Mouse (Mus musculus): ENCODE measurements around the gene Hnrnpd. TPM values are rescaled to one million over a fixed set of nuclear protein-coding genes. Genes with fewer than 3 reads are reported as not detected.

Gene Hnrnpd
- polyA plus RNA-seq, 1 experiment from 2014 or later, result 315 TPM

DNA sequence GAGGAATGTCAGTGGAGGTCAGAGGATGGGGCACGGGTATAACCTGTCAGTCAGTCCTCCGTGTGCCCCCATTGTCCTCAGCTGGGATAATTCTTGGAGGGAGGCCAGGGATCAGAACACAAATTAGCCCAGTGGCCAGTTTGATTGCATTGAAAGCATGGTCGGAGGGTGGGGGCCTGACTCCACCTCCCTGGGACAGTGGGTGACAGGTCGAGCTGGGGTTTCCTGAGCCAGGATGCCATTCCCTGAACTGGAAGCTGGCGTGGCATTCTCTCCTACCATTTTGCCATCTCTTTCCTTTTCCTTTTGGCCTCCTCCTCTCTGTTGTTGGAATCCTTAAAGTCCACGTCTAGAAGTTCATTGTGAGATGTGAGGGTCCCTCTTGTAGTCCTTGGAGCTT lies 27.2 kb upstream of the Hnrnpd start:
- no peak for ATAC-seq (replicated peaks; ENCODE audit: insufficient number of reproducible peaks, low FRiP score, low TSS enrichment, low read depth)
- Histone ChIP-seq H3K4me1 (ENCODE audit: control insufficient read depth, insufficient read depth, low read length) (no peaks in the 10 kb centered on the region), H3K36me3 (replicated peaks; ENCODE audit: control insufficient read depth, insufficient read depth, low read depth, low read length) (no peaks in the 10 kb centered on the region), H3K4me3 (ENCODE audit: low read depth, low read length) (no peak overlapping the region), H3K4me2 (ENCODE audit: low read depth, low read length) (no peak overlapping the region), H3K27me3 (ENCODE audit: control insufficient read depth, insufficient read depth, low read length) (no peaks in the 10 kb centered on the region), H3K9me3 (replicated peaks; ENCODE audit: control insufficient read depth, low read length) (no peaks in the 10 kb centered on the region), H3K9ac (replicated peaks; ENCODE audit: low read length) (no peak overlapping the region), H3K27ac (replicated peaks; ENCODE audit: low read depth, low read length) (no peak overlapping the region)
- DNase-seq (ENCODE audit: low spot score), result no peak
- WGBS, result 73% methylated on average over 6 of the region's 6 CpGs

- Histone ChIP-seq H3K9ac (replicated peaks; ENCODE audit: low read length) (no peak overlapping the region), H3K27ac (replicated peaks; ENCODE audit: low read depth, low read length) (no peak overlapping the region), H3K9me3 (replicated peaks; ENCODE audit: control insufficient read depth, low read length) (no peaks in the 10 kb centered on the region), H3K4me1 (ENCODE audit: control insufficient read depth, insufficient read depth, low read length) (no peaks in the 10 kb centered on the region), H3K36me3 (replicated peaks; ENCODE audit: control insufficient read depth, insufficient read depth, low read depth, low read length) (no peaks in the 10 kb centered on the region), H3K4me2 (ENCODE audit: low read depth, low read length) (no peak overlapping the region), H3K27me3 (ENCODE audit: control insufficient read depth, insufficient read depth, low read length) (no peaks in the 10 kb centered on the region), H3K4me3 (ENCODE audit: low read depth, low read length) (no peak overlapping the region)
- DNase-seq (ENCODE audit: low spot score) (no peak), ATAC-seq (replicated peaks; ENCODE audit: insufficient number of reproducible peaks, low FRiP score, low TSS enrichment, low read depth) (no peak)
- 69% methylated on average over 3 of the region's 3 CpGs for WGBS
Observed at GRCm38 (mm10) chr5:100005431-100005830, 26.7 kb upstream of the Hnrnpd start.

DNA sequence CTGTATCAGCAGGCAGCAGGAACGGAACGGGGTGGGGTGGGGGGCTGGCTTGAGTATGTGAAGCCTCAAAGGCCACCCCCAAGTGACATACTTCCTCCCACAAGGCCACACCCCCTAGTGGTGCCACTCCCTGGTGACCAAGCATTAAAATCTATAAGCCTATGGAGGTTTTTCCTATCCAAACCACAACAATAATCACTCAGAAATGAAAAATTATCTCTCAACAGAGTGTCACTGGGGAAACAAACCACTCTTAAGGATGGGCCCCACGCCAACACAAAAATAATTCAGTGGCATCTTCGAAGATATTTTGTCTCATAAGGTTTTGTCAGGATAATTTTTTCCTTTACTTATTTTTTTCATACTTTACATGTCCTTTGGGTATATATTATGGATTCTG lies 25.2 kb upstream of the Hnrnpd start:
- H3K27ac ChIP-seq (replicated peaks; ENCODE audit: low read depth, low read length), result no peak overlapping the region
- ATAC-seq (replicated peaks; ENCODE audit: insufficient number of reproducible peaks, low FRiP score, low TSS enrichment, low read depth), result no peak
- H3K4me3 ChIP-seq (ENCODE audit: low read depth, low read length), result no peak overlapping the region
- no peaks in the 10 kb centered on the region for H3K27me3 ChIP-seq (ENCODE audit: control insufficient read depth, insufficient read depth, low read length)
- no peaks in the 10 kb centered on the region for H3K9me3 ChIP-seq (replicated peaks; ENCODE audit: control insufficient read depth, low read length)
- no peaks in the 10 kb centered on the region for H3K4me1 ChIP-seq (ENCODE audit: control insufficient read depth, insufficient read depth, low read length)
- no peaks in the 10 kb centered on the region for H3K36me3 ChIP-seq (replicated peaks; ENCODE audit: control insufficient read depth, insufficient read depth, low read depth, low read length)
- no peak overlapping the region for H3K9ac ChIP-seq (replicated peaks; ENCODE audit: low read length)
- no peak overlapping the region for H3K4me2 ChIP-seq (ENCODE audit: low read depth, low read length)
- 88% methylated on average over 4 of the region's 4 CpGs for WGBS
- no peak for DNase-seq (ENCODE audit: low spot score)

DNA sequence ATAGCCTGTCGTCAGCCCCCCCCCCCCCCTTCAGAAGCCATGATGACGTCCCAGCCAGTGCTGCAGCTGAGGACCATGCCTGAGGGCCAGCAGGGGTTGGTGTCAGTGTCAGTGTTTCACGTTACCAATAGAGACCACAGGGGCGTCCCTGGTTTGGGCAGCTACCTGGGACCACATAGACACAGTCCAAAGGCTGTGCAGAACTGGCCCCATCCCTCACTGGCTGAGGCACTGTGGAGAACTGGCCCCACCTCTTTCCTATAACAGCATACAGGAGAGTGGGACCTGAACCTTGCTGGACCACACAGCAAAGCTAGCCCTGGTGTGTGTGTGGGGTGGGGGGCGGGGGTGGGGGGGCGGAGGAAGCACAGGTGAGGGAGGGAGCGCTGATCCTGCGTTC lies 21.8 kb upstream of the Hnrnpd start:
- ATAC-seq (replicated peaks; ENCODE audit: insufficient number of reproducible peaks, low FRiP score, low TSS enrichment, low read depth), result no peak
- WGBS, result 32% methylated on average over 8 of the region's 8 CpGs
- Histone ChIP-seq H3K4me3 (ENCODE audit: low read depth, low read length) (no peak overlapping the region), H3K36me3 (replicated peaks; ENCODE audit: control insufficient read depth, insufficient read depth, low read depth, low read length) (no peaks in the 10 kb centered on the region), H3K27ac (replicated peaks; ENCODE audit: low read depth, low read length) (no peak overlapping the region), H3K4me1 (ENCODE audit: control insufficient read depth, insufficient read depth, low read length) (no peaks in the 10 kb centered on the region), H3K4me2 (ENCODE audit: low read depth, low read length) (no peak overlapping the region), H3K9ac (replicated peaks; ENCODE audit: low read length) (no peak overlapping the region), H3K27me3 (ENCODE audit: control insufficient read depth, insufficient read depth, low read length) (no peaks in the 10 kb centered on the region), H3K9me3 (replicated peaks; ENCODE audit: control insufficient read depth, low read length) (no peaks in the 10 kb centered on the region)
- DNase-seq (ENCODE audit: low spot score), result no peak

DNA sequence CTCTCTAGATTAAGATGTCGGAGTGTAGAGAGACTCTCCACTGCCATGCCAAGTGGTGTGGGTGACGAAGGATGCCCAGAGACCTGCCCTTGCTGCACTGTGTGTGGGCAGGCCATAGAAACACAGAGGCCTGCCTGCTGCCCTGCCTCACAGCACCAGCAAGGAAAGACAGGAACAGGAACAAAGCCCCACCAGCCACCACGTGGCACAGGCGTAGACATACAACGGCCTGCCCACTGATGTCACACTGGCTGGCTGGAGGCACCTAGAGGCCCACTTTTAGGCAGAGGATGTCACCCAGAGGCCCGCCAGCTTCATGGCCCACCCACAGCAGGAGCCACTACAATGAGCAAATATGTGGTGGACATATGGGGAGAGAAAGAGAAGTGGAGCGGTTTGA lies 21.3 kb upstream of the Hnrnpd start:
- no peak for DNase-seq (ENCODE audit: low spot score)
- Histone ChIP-seq H3K36me3 (replicated peaks; ENCODE audit: control insufficient read depth, insufficient read depth, low read depth, low read length) (no peaks in the 10 kb centered on the region), H3K27ac (replicated peaks; ENCODE audit: low read depth, low read length) (no peak overlapping the region), H3K4me1 (ENCODE audit: control insufficient read depth, insufficient read depth, low read length) (no peaks in the 10 kb centered on the region), H3K9ac (replicated peaks; ENCODE audit: low read length) (no peak overlapping the region), H3K9me3 (replicated peaks; ENCODE audit: control insufficient read depth, low read length) (no peaks in the 10 kb centered on the region), H3K4me3 (ENCODE audit: low read depth, low read length) (no peak overlapping the region), H3K27me3 (ENCODE audit: control insufficient read depth, insufficient read depth, low read length) (no peaks in the 10 kb centered on the region), H3K4me2 (ENCODE audit: low read depth, low read length) (no peak overlapping the region)
- 79% methylated on average over 7 of the region's 7 CpGs for WGBS
- ATAC-seq (replicated peaks; ENCODE audit: insufficient number of reproducible peaks, low FRiP score, low TSS enrichment, low read depth), result no peak

DNA sequence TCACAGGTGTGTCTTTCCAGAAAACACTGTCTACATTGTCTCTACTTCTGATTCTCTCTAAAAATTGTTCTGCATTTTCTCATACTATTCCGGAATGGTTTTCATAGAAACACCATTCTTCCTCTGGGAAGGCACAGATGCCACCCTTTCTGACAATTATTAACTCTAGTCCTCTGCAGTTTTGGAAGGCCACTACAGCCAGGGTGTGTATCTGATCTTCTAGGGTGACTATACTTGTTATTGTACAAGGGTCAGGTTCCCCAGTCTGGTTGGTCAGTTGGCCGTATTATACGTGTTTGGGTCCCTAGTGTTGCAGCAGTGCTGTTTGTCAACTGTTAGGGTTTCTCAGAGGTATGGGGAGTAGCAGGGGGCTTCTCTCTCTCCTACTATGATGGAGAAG lies 15.9 kb upstream of the Hnrnpd start:
- Histone ChIP-seq H3K4me2 (ENCODE audit: low read depth, low read length) (no peak overlapping the region), H3K27me3 (ENCODE audit: control insufficient read depth, insufficient read depth, low read length) (no peaks in the 10 kb centered on the region), H3K4me3 (ENCODE audit: low read depth, low read length) (no peak overlapping the region), H3K9me3 (replicated peaks; ENCODE audit: control insufficient read depth, low read length) (no peaks in the 10 kb centered on the region), H3K4me1 (ENCODE audit: control insufficient read depth, insufficient read depth, low read length) (no peaks in the 10 kb centered on the region), H3K36me3 (replicated peaks; ENCODE audit: control insufficient read depth, insufficient read depth, low read depth, low read length) (no peaks in the 10 kb centered on the region), H3K27ac (replicated peaks; ENCODE audit: low read depth, low read length) (no peak overlapping the region), H3K9ac (replicated peaks; ENCODE audit: low read length) (no peak overlapping the region)
- ATAC-seq (replicated peaks; ENCODE audit: insufficient number of reproducible peaks, low FRiP score, low TSS enrichment, low read depth) (no peak), DNase-seq (ENCODE audit: low spot score) (no peak)
- WGBS, result 90% methylated on average over 3 of the region's 3 CpGs

DNA sequence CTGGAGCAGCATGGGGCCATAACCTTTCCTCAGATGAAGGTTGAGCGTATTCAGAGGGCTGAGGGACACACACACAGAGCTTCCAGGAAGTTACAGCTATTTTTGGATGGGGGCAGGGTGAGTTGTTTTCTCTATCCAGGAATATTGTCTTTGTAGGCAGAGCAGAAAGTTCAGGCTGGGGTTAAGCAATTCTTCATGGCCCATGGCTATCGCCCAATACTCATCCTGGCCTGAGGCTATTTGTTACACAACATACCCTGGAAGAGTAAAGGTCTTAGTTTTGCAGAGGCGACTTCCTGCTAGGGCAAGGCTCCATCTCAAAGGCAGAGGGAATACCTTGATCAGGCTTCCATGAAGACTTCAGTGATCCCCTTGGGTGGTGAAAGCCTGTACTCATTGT lies 15.4 kb upstream of the Hnrnpd start:
- Histone ChIP-seq H3K4me2 (ENCODE audit: low read depth, low read length) (no peak overlapping the region), H3K27ac (replicated peaks; ENCODE audit: low read depth, low read length) (no peak overlapping the region), H3K9ac (replicated peaks; ENCODE audit: low read length) (no peak overlapping the region), H3K36me3 (replicated peaks; ENCODE audit: control insufficient read depth, insufficient read depth, low read depth, low read length) (no peaks in the 10 kb centered on the region), H3K9me3 (replicated peaks; ENCODE audit: control insufficient read depth, low read length) (no peaks in the 10 kb centered on the region), H3K4me1 (ENCODE audit: control insufficient read depth, insufficient read depth, low read length) (no peaks in the 10 kb centered on the region), H3K4me3 (ENCODE audit: low read depth, low read length) (no peak overlapping the region), H3K27me3 (ENCODE audit: control insufficient read depth, insufficient read depth, low read length) (no peaks in the 10 kb centered on the region)
- WGBS, result 80% methylated on average over 3 of the region's 3 CpGs
- DNase-seq (ENCODE audit: low spot score) (no peak), ATAC-seq (replicated peaks; ENCODE audit: insufficient number of reproducible peaks, low FRiP score, low TSS enrichment, low read depth) (no peak)

- DNase-seq (ENCODE audit: low spot score), result no peak
- H3K27ac ChIP-seq (replicated peaks; ENCODE audit: low read depth, low read length), result no peak overlapping the region
- 88% methylated on average over 9 of the region's 9 CpGs for WGBS
Observed at GRCm38 (mm10) chr5:99983452-99984061, 4.8 kb upstream of the Hnrnpd start.

More at GRCm38 (mm10) chr5:99983452-99984061, 4.8 kb upstream of the Hnrnpd start:
- H3K36me3 ChIP-seq (replicated peaks; ENCODE audit: control insufficient read depth, insufficient read depth, low read depth, low read length), result no peaks in the 10 kb centered on the region
- H3K9me3 ChIP-seq (replicated peaks; ENCODE audit: control insufficient read depth, low read length), result no peaks in the 10 kb centered on the region
- H3K9ac ChIP-seq (replicated peaks; ENCODE audit: low read length), result no peak overlapping the region
- H3K27me3 ChIP-seq (ENCODE audit: control insufficient read depth, insufficient read depth, low read length), result no peaks in the 10 kb centered on the region
- no peak for ATAC-seq (replicated peaks; ENCODE audit: insufficient number of reproducible peaks, low FRiP score, low TSS enrichment, low read depth)
- H3K4me3 ChIP-seq (ENCODE audit: low read depth, low read length), result no peak overlapping the region
- no peak overlapping the region for H3K4me2 ChIP-seq (ENCODE audit: low read depth, low read length)
- H3K4me1 ChIP-seq (ENCODE audit: control insufficient read depth, insufficient read depth, low read length), result no peaks in the 10 kb centered on the region
